Mouse (Mus musculus) lung, embryonic 14.5 days (tissue): ENCODE results near the gene Asb4. TPM values are rescaled to one million over a fixed set of nuclear protein-coding genes. Genes with fewer than 3 reads are reported as not detected.

Experiments
- ATAC-seq: fragments of 200-750 bp; cut with Nextera tagmentation; 2 replicates; pipeline ENCODE4 v1.8.0; 2017; ENCODE audit warnings: mild to moderate bottlenecking, moderate TSS enrichment, moderate library complexity; ENCODE audit not compliant: insufficient read depth
- DNase-seq: peaks from one replicate; pipeline ENCODE4 v3.0.0-alpha.2; 2015
- H3K27ac ChIP-seq: fragments of 300-500 bp; sonication (generic); 2 replicates; pipeline ENCODE4 v1.5.1; 2014; ENCODE audit warnings: low read depth, mild to moderate bottlenecking, moderate library complexity
- H3K27me3 ChIP-seq: fragments of 300-500 bp; sonication (generic); 2 replicates; pipeline ENCODE4 v1.6.1; 2014; ENCODE audit warnings: low read length, control low read depth; ENCODE audit not compliant: insufficient read depth
- H3K36me3 ChIP-seq: fragments of 300-500 bp; sonication (generic); 2 replicates; pipeline ENCODE4 v1.6.1; 2014; ENCODE audit warnings: control low read depth; ENCODE audit not compliant: insufficient read depth
- H3K4me1 ChIP-seq: fragments of 300-500 bp; sonication (generic); 2 replicates; pipeline ENCODE4 v1.6.1; 2014; ENCODE audit warnings: antibody characterized with exemption, control low read depth; ENCODE audit not compliant: insufficient read depth
- H3K4me2 ChIP-seq: fragments of 300-500 bp; sonication (generic); 2 replicates; pipeline ENCODE4 v1.6.1; 2014; ENCODE audit warnings: mild to moderate bottlenecking
- H3K4me3 ChIP-seq: fragments of 300-500 bp; sonication (generic); 2 replicates; pipeline ENCODE4 v1.5.1; 2014; ENCODE audit warnings: low read depth, low read length
- H3K9ac ChIP-seq: fragments of 300-500 bp; sonication (generic); 2 replicates; pipeline ENCODE4 v1.6.1; 2014
- H3K9me3 ChIP-seq: fragments of 300-500 bp; sonication (generic); 2 replicates; pipeline ENCODE4 v1.6.1; 2016; ENCODE audit warnings: low read depth, low read length, control low read depth
- CTCF ChIP-seq: IDR thresholded peaks from 2 replicates; pipeline ENCODE4 v1.5.1; 2016; ENCODE audit warnings: antibody characterized with exemption, low read depth
- WGBS: fragments of 180-500 bp; shearing (Covaris S2); extraction: QIAGEN DNeasy Blood & Tissue Kit; methylation state at CpG from one replicate; pipeline ENCODE4 v1.1.7; 2014; 5-methylcytosine and 5-hydroxymethylcytosine counted together
- polyA plus RNA-seq: library from polyadenylated mRNA; unstranded; fragments of >200 nt; fragmentation: Nextera tagmentation; extraction: Ambion mirVana; gene quantifications from 2 replicates; pipeline ENCODE4 v1.2.1, GENCODE M21; 2014

Asb4 gene
- polyA plus RNA-seq, 1 experiment from 2014 or later = 10.8 TPM

- no peak for TF ChIP-seq CTCF
- no peak for ATAC-seq
- no peaks in the 10 kb centered on the region; the same call in 1 of the 2 replicates for H3K4me1 ChIP-seq
- no peak for DNase-seq
- no peaks in the 10 kb centered on the region for H3K9me3 ChIP-seq
- 24% methylated on average over 10 of the region's 10 CpGs for WGBS
- H3K36me3 ChIP-seq = no peaks in the 10 kb centered on the region
- H3K4me2 ChIP-seq = peak overlapping the region; percentile 71
- 0 out of 2 replicates have a peak overlapping the region, but pooled peaks have one; percentile 15 for H3K27ac ChIP-seq
- no peak overlapping the region for H3K9ac ChIP-seq
- H3K4me3 ChIP-seq = peak overlapping the region; percentile 37
- H3K27me3 ChIP-seq = no peaks in the 10 kb centered on the region
These were observed 7.8 kb downstream of the Asb4 start for GRCm38 (mm10) chr6:5390952-5391351.

GRCm38 (mm10) chr6:5394971-5395370, 11.8 kb downstream of the Asb4 start:
- DNase-seq = peak; percentile 75
- peak; percentile 77 for ATAC-seq

GRCm38 (mm10) chr6:5396797-5397196, 13.6 kb downstream of the Asb4 start:
- Histone ChIP-seq H3K27ac (no peak overlapping the region), H3K4me3 (no peak overlapping the region), H3K27me3 (no peaks in the 10 kb centered on the region), H3K9me3 (no peaks in the 10 kb centered on the region), H3K4me2 (no peak overlapping the region), H3K4me1 (no peaks in the 10 kb centered on the region), H3K36me3 (no peaks in the 10 kb centered on the region), H3K9ac (no peak overlapping the region)
- DNase-seq (no peak), ATAC-seq (no peak)
- WGBS = 49% methylated on average over 3 of the region's 3 CpGs
- peak; percentile 29; the same call in 1 of the 2 replicates for TF ChIP-seq CTCF

More at GRCm38 (mm10) chr6:5394971-5395370, 11.8 kb downstream of the Asb4 start:
- peak overlapping the region; percentile 1; the same call in 1 of the 2 replicates for H3K27ac ChIP-seq
- peak overlapping the region; percentile 40 for H3K4me2 ChIP-seq
- 6% methylated on average over 4 of the region's 4 CpGs for WGBS
- no peaks in the 10 kb centered on the region for H3K27me3 ChIP-seq
- no peak for TF ChIP-seq CTCF
- no peaks in the 10 kb centered on the region for H3K36me3 ChIP-seq
- no peaks in the 10 kb centered on the region for H3K9me3 ChIP-seq
- no peaks in the 10 kb centered on the region; the same call in 1 of the 2 replicates for H3K4me1 ChIP-seq
- no peak overlapping the region for H3K9ac ChIP-seq
- H3K4me3 ChIP-seq = no peak overlapping the region

GRCm38 (mm10) chr6:5401394-5401793, 18.2 kb downstream of the Asb4 start:
- 1% methylated on average over 3 of the region's 3 CpGs for WGBS
- Histone ChIP-seq H3K27me3 (no peaks in the 10 kb centered on the region), H3K9me3 (no peaks in the 10 kb centered on the region), H3K4me3 (no peak overlapping the region), H3K4me2 (no peak overlapping the region), H3K27ac (no peak overlapping the region), H3K4me1 (no peaks in the 10 kb centered on the region), H3K9ac (no peak overlapping the region), H3K36me3 (no peaks in the 10 kb centered on the region)
- peak; percentile 90 for TF ChIP-seq CTCF
- peak; percentile 91; the same call in 1 of the 2 replicates for ATAC-seq
- peak; percentile 89 for DNase-seq

GRCm38 (mm10) chr6:5403095-5403815, 20.1 kb downstream of the Asb4 start:
- Histone ChIP-seq H3K4me2 (no peak overlapping the region), H3K9ac (no peak overlapping the region), H3K9me3 (no peaks in the 10 kb centered on the region), H3K4me3 (no peak overlapping the region), H3K36me3 (no peaks in the 10 kb centered on the region), H3K4me1 (no peaks in the 10 kb centered on the region), H3K27ac (no peak overlapping the region), H3K27me3 (no peaks in the 10 kb centered on the region)
- ATAC-seq (0 out of 2 replicates have a peak, but pooled peaks have one; percentile 31), DNase-seq (no peak)
- TF ChIP-seq CTCF = peak; percentile 52
- 30% methylated on average over 18 of the region's 18 CpGs for WGBS

- H3K9me3 ChIP-seq = no peaks in the 10 kb centered on the region
- no peaks in the 10 kb centered on the region for H3K4me1 ChIP-seq
- no peak overlapping the region for H3K27ac ChIP-seq
- no peak overlapping the region for H3K4me2 ChIP-seq
- no peak for DNase-seq
- no peak overlapping the region for H3K4me3 ChIP-seq
- H3K9ac ChIP-seq = no peak overlapping the region
- ATAC-seq = no peak
- H3K36me3 ChIP-seq = no peaks in the 10 kb centered on the region
- 70% methylated on average over 6 of the region's 6 CpGs for WGBS
- H3K27me3 ChIP-seq = no peaks in the 10 kb centered on the region
- no peak for TF ChIP-seq CTCF
These were observed 20.8 kb downstream of the Asb4 start for GRCm38 (mm10) chr6:5404016-5404415.

GRCm38 (mm10) chr6:5408451-5409177, 25.4 kb downstream of the Asb4 start:
- no peaks in the 10 kb centered on the region for H3K9me3 ChIP-seq
- no peak overlapping the region for H3K4me3 ChIP-seq
- peak; percentile 68 for DNase-seq
- ATAC-seq = peak; percentile 81; the same call in 1 of the 2 replicates
- H3K27ac ChIP-seq = no peak overlapping the region
- TF ChIP-seq CTCF = no peak
- no peaks in the 10 kb centered on the region for H3K36me3 ChIP-seq
- H3K4me2 ChIP-seq = no peak overlapping the region
- no peak overlapping the region for H3K9ac ChIP-seq
- no peaks in the 10 kb centered on the region for H3K27me3 ChIP-seq
- 57% methylated on average over 8 of the region's 8 CpGs for WGBS
- no peaks in the 10 kb centered on the region for H3K4me1 ChIP-seq
